Mouse (Mus musculus): Measurements from ENCODE around the gene Vmn1r34. TPM values are rescaled to one million over a fixed set of nuclear protein-coding genes. Genes with fewer than 3 reads are reported as not detected.
"Not testable (repeated sequence)": the region's sequence is repeated elsewhere in the genome, so short reads cannot be mapped to it uniquely, and the experiment has no call there.

Vmn1r34 gene
- not detected in 2 replicates for polyA plus RNA-seq (2016; fragmentation: Nextera tagmentation; extraction: Ambion mirVana)

- Histone ChIP-seq H3K27me3 (no peaks in the 10 kb centered on the region), H3K36me3 (no peaks in the 10 kb centered on the region), H3K9ac (replicated peaks) (no peak within 1 kb of the TSS), H3K4me1 (no peaks in the 10 kb centered on the region), H3K4me2 (replicated peaks) (no peak within 1 kb of the TSS), H3K4me3 (no peak within 1 kb of the TSS), H3K27ac (replicated peaks) (no peak within 1 kb of the TSS), H3K9me3 (no peaks in the 10 kb centered on the region)
- WGBS, result 85% methylated on average over 1 of the region's 1 CpGs
- ATAC-seq (ENCODE audit: low FRiP score, low read depth), result no peak
Observed at GRCm38 (mm10) chr6:66643779-66644178, at the start of gene Vmn1r34. Gene Vmn1r34 (minus strand): TSS chr6:66643879.

DNA sequence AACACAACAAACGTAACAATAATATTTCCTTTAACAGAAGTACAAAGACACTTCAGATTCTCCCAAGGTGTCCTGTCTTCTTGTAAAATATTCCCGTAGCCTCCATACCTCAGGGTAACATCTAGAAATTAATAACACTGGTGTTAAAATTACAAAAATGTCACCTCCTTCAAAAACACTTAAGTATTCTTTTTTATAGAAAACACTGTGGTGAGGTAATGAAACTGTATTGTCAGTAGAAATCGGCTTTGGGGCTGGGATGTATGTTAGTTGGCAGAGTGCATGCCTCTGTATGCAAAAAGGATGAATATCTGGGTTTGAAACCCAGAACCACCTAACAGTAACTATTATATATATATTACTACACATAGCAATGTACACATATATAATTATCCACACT is 42.1 kb upstream of the Vmn1r34 start, which contains the start of gene Vmn1r35:
Gene Vmn1r35 (minus strand): TSS at position 101 of the 400 bp plus-strand sequence.
- no peaks in the 10 kb centered on the region for H3K36me3 ChIP-seq
- no peak for ATAC-seq (ENCODE audit: low FRiP score, low read depth)
- no peak within 1 kb of the TSS for H3K4me3 ChIP-seq
- H3K4me1 ChIP-seq, result no peaks in the 10 kb centered on the region
- H3K9me3 ChIP-seq, result no peaks in the 10 kb centered on the region
- H3K4me2 ChIP-seq (replicated peaks), result no peak within 1 kb of the TSS
- no peaks in the 10 kb centered on the region for H3K27me3 ChIP-seq
- H3K27ac ChIP-seq (replicated peaks), result no peak within 1 kb of the TSS
- 88% methylated on average over 3 of the region's 3 CpGs for WGBS
- H3K9ac ChIP-seq (replicated peaks), result no peak within 1 kb of the TSS

DNA sequence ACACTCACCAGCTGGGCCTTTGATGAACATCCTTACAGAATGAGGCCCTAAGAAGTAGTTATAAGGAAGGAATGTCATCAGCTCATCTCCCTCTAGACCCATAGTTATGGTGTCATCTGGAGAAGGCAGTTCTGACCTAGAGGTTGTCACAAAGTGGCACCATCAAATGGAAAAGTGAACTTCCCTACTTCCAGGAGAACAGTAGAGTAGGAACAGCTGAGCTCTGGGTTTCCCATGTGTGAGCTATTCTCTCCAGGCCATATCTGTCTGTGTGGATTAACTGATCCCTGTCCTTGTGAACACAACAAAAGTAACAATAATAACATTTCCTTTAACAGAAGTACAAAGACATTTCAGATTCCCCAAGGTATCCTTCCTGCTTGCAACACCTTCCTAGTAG is 25.5 kb downstream of the Vmn1r34 start, which contains the start of gene Vmn1r33:
Gene Vmn1r33 (minus strand): TSS at position 101 of the 400 bp plus-strand sequence.
- H3K9me3 ChIP-seq; H3K36me3 ChIP-seq; H3K4me1 ChIP-seq; H3K27ac ChIP-seq (replicated peaks); H3K4me2 ChIP-seq (replicated peaks); H3K4me3 ChIP-seq; H3K9ac ChIP-seq (replicated peaks); H3K27me3 ChIP-seq; ATAC-seq (ENCODE audit: low FRiP score, low read depth): not testable (repeated sequence)

DNA sequence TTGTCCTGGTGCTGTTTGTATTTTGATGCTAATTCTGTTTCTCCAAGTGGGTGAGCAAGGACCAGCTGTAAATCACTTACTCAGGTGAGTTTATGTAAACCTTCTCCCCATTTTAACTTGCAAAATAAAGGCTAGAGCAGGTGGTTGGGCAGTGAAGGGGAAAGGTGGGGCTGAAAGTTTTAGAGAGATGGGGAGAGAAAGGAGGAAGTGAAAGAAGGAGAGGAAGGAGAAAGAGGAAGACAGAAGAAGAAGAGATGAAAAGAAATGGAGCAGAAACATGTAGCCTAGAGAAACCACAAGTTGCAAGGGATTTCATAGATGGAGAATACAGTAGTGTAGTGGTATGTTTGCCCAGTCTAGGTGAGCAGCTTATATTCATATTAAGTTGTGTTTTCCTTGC is 47.9 kb downstream of the Vmn1r34 start:
- H3K9ac ChIP-seq (replicated peaks), result no peak overlapping the region
- no peak overlapping the region for H3K27ac ChIP-seq (replicated peaks)
- ATAC-seq (ENCODE audit: low FRiP score, low read depth), result no peak
- no peak overlapping the region for H3K4me2 ChIP-seq (replicated peaks)
- H3K4me3 ChIP-seq, result no peak overlapping the region
- no peaks in the 10 kb centered on the region for H3K4me1 ChIP-seq
- no peaks in the 10 kb centered on the region for H3K9me3 ChIP-seq
- no peaks in the 10 kb centered on the region for H3K27me3 ChIP-seq
- no peaks in the 10 kb centered on the region for H3K36me3 ChIP-seq

Other genes with a start within 250 kb of the Vmn1r34 start
- gene Mad2l1, start 108.5 kb downstream of the Vmn1r34 start, polyA plus RNA-seq (2016; fragmentation: Nextera tagmentation; extraction: Ambion mirVana), result 86.3 and 96.0 TPM in 2 replicates
- 0.08 and 0.15 TPM in 2 replicates for gene Vmn1r32, start 83.8 kb downstream of the Vmn1r34 start, polyA plus RNA-seq (2016; fragmentation: Nextera tagmentation; extraction: Ambion mirVana)
- gene Vmn1r33, start 25.6 kb downstream of the Vmn1r34 start, polyA plus RNA-seq (2016; fragmentation: Nextera tagmentation; extraction: Ambion mirVana), result not detected in 2 replicates
- gene Vmn1r35, start 42.0 kb upstream of the Vmn1r34 start, polyA plus RNA-seq (2016; fragmentation: Nextera tagmentation; extraction: Ambion mirVana), result not detected in 2 replicates
- gene Vmn1r36, start 75.3 kb upstream of the Vmn1r34 start, polyA plus RNA-seq (2016; fragmentation: Nextera tagmentation; extraction: Ambion mirVana), result not detected in 2 replicates
- gene Vmn1r37, start 85.5 kb upstream of the Vmn1r34 start, polyA plus RNA-seq (2016; fragmentation: Nextera tagmentation; extraction: Ambion mirVana), result not detected in 2 replicates
- not detected in 2 replicates for gene Vmn1r38, start 138.7 kb upstream of the Vmn1r34 start, polyA plus RNA-seq (2016; fragmentation: Nextera tagmentation; extraction: Ambion mirVana)
- gene Vmn1r39, start 166.7 kb upstream of the Vmn1r34 start, polyA plus RNA-seq (2016; fragmentation: Nextera tagmentation; extraction: Ambion mirVana), result not detected in 2 replicates